Mouse (Mus musculus): ENCODE data around the gene Lrrc8c. TPM values are rescaled to one million over a fixed set of nuclear protein-coding genes. Genes with fewer than 3 reads are reported as not detected.

Gene Lrrc8c
- polyA plus RNA-seq, 1 experiment from 2014 or later, result 11.8 TPM

DNA sequence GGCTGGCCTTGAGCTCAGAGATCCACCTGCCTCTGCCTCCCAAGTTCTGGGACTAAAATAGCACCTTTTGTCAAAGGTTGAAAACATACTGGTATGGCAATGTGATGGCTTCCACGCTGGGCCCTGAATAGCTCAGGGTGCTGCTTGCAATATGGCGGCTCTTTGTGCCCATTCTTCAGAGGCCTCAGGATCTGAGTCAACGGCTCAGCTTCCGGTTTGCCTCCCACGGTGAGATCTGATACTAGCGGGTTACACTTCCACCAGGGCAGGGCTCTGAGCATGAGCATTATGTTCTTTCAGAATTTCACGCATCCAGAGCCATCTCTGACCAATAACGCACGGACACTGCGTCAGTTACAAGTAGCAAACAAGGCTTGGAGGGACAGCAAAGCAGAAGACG is 120.2 kb downstream of the Lrrc8c start:
- Histone ChIP-seq H3K4me3 (ENCODE audit: low read depth, low read length) (no peak overlapping the region), H3K27me3 (replicated peaks; ENCODE audit: control insufficient read depth, insufficient read depth, low read length) (no peaks in the 10 kb centered on the region), H3K9me3 (ENCODE audit: control insufficient read depth) (no peaks in the 10 kb centered on the region), H3K4me2 (replicated peaks; ENCODE audit: low read depth) (no peak overlapping the region), H3K36me3 (ENCODE audit: control insufficient read depth, insufficient read depth) (no peaks in the 10 kb centered on the region), H3K27ac (ENCODE audit: low read depth, low read length) (no peak overlapping the region), H3K9ac (ENCODE audit: low read depth, low read length) (no peak overlapping the region), H3K4me1 (replicated peaks; ENCODE audit: control insufficient read depth, insufficient read depth, low read length) (no peaks in the 10 kb centered on the region)
- ATAC-seq, result no peak
- TF ChIP-seq CTCF (IDR thresholded peaks at IDR 0.05; ENCODE audit: low read depth), result no peak
- 90% methylated on average over 11 of the region's 11 CpGs for WGBS

DNA sequence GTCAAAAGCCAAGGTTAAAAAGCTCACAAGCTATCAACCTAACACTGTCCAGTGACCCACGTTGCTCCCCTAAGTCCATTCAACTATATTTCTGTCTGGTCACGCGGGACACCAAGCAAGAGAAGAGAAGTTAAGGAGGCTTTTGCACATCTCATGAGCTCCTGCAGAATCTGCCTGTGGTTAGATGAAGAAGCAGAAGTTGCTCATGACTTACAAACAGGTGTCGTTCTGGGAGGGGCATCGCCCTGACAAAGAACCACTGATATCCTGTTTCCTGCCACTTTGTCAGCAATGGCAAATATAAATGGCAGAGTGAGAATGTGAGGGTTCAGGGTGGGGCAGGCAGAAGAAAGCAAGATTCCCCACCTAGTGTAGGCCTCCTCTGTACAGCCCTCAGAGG is 123.3 kb downstream of the Lrrc8c start:
- 81% methylated on average over 5 of the region's 5 CpGs for WGBS
- no peak for TF ChIP-seq CTCF (IDR thresholded peaks at IDR 0.05; ENCODE audit: low read depth)
- Histone ChIP-seq H3K4me2 (replicated peaks; ENCODE audit: low read depth) (no peak overlapping the region), H3K27me3 (replicated peaks; ENCODE audit: control insufficient read depth, insufficient read depth, low read length) (no peaks in the 10 kb centered on the region), H3K27ac (ENCODE audit: low read depth, low read length) (no peak overlapping the region), H3K4me1 (replicated peaks; ENCODE audit: control insufficient read depth, insufficient read depth, low read length) (no peaks in the 10 kb centered on the region), H3K9me3 (ENCODE audit: control insufficient read depth) (no peaks in the 10 kb centered on the region), H3K9ac (ENCODE audit: low read depth, low read length) (no peak overlapping the region), H3K4me3 (ENCODE audit: low read depth, low read length) (no peak overlapping the region), H3K36me3 (ENCODE audit: control insufficient read depth, insufficient read depth) (no peaks in the 10 kb centered on the region)
- ATAC-seq, result no peak

DNA sequence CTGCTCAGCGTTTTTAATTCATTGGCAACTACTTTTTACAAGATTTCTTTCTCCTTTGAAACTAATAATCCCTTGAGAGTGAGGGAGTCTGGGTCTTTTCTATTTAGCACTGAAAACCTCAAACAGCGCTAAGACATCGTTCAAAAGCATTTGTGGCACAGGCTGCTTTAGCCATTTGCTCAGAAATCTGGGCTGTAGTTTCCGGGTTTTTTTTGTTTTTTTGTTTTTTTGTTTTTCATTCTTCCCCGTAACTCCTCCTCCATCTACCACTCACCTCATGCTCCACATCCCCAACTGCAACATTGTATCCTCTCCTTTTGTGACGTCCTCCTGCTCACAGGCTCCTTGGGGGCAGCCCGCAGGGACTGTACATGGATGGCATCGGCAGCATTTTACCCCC is 124.1 kb downstream of the Lrrc8c start:
- Histone ChIP-seq H3K36me3 (ENCODE audit: control insufficient read depth, insufficient read depth) (no peaks in the 10 kb centered on the region), H3K4me3 (ENCODE audit: low read depth, low read length) (no peak overlapping the region), H3K4me1 (replicated peaks; ENCODE audit: control insufficient read depth, insufficient read depth, low read length) (no peaks in the 10 kb centered on the region), H3K9me3 (ENCODE audit: control insufficient read depth) (no peaks in the 10 kb centered on the region), H3K27me3 (replicated peaks; ENCODE audit: control insufficient read depth, insufficient read depth, low read length) (no peaks in the 10 kb centered on the region), H3K9ac (ENCODE audit: low read depth, low read length) (no peak overlapping the region), H3K4me2 (replicated peaks; ENCODE audit: low read depth) (no peak overlapping the region), H3K27ac (ENCODE audit: low read depth, low read length) (no peak overlapping the region)
- no peak for ATAC-seq
- no peak for TF ChIP-seq CTCF (IDR thresholded peaks at IDR 0.05; ENCODE audit: low read depth)
- 80% methylated on average over 8 of the region's 8 CpGs for WGBS

DNA sequence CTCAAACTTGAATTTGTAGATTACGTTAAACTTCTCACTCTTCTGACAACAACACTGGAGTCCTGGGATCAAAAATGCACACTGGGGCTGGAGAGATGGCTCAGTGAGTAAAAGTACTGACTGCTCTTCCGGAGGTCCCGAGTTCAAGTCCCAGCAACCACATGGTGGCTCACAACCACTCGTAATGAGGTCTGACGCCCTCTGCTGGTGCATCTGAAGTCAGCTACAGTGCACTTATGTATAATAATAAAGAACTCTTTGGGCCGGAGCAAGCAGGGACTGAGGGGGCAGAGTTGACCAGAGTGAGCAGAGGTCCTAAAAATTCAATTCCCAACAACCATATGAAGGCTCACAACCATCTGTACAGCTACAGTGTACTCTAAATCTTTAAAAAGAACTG is 125.0 kb downstream of the Lrrc8c start:
- H3K27ac ChIP-seq (ENCODE audit: low read depth, low read length), result no peak overlapping the region
- 0 out of 2 replicates have a peak, but pooled peaks have one; percentile 14 for TF ChIP-seq CTCF (IDR thresholded peaks at IDR 0.05; ENCODE audit: low read depth)
- no peak overlapping the region for H3K9ac ChIP-seq (ENCODE audit: low read depth, low read length)
- no peaks in the 10 kb centered on the region for H3K27me3 ChIP-seq (replicated peaks; ENCODE audit: control insufficient read depth, insufficient read depth, low read length)
- H3K4me3 ChIP-seq (ENCODE audit: low read depth, low read length), result no peak overlapping the region
- no peaks in the 10 kb centered on the region for H3K36me3 ChIP-seq (ENCODE audit: control insufficient read depth, insufficient read depth)
- WGBS, result 92% methylated on average over 6 of the region's 6 CpGs
- H3K4me1 ChIP-seq (replicated peaks; ENCODE audit: control insufficient read depth, insufficient read depth, low read length), result no peaks in the 10 kb centered on the region
- H3K4me2 ChIP-seq (replicated peaks; ENCODE audit: low read depth), result no peak overlapping the region
- ATAC-seq, result no peak
- H3K9me3 ChIP-seq (ENCODE audit: control insufficient read depth), result no peaks in the 10 kb centered on the region

DNA sequence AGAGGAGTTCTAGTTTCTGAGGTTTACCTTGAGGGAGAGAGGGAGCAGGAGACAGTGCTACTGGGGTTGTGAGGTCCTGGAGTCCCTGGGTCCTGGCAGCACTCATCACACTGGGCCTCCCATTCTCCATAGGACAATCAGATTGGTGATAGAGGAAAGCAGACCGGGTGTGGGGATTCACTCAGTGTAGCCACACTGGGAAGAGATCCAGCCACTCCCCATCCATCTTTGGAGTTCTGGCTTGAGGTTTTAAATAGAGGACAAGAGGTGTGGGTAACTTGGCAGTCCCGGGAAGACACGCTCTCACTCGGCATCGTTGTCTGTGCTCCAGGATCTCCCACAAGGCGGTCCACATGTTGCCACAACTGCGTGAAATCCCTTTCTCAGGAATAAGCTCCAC is 127.9 kb downstream of the Lrrc8c start:
- TF ChIP-seq CTCF (IDR thresholded peaks at IDR 0.05; ENCODE audit: low read depth), result no peak
- 90% methylated on average over 7 of the region's 7 CpGs for WGBS
- ATAC-seq, result no peak

DNA sequence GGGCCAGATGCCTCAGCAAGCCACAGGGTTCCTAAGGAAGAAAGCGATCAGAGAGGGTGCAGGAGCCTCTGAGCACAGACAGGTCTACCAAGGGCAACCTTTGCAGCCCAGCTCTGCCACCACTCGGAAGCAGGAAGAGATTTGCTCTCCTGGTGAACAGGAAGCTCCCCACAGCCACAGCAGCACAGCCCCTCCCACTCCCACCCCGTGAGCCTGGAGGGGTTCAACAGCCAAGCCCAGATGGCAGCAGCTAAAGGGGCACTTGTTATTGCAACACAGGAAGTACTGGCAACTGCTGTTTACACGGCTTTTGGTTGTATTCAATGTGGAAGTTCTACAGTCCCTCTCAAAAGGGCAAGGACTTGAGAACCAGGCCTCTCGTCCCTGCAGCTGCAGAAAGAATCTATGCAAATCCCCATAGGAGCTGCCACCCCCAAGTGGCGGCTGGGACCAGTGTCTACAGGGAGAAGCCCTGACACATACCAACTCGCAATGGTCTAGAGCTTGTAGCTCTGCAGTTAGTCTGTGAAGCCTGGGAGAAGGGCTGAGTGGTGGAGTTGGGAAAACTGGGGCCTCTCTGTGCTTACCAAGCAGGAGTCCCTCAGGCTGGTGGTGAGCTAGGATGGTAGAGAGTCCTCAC is 129.6 kb downstream of the Lrrc8c start:
- Histone ChIP-seq H3K27me3 (replicated peaks; ENCODE audit: control insufficient read depth, insufficient read depth, low read length) (no peaks in the 10 kb centered on the region), H3K4me1 (replicated peaks; ENCODE audit: control insufficient read depth, insufficient read depth, low read length) (no peaks in the 10 kb centered on the region), H3K4me2 (replicated peaks; ENCODE audit: low read depth) (no peak overlapping the region), H3K9ac (ENCODE audit: low read depth, low read length) (no peak overlapping the region), H3K9me3 (ENCODE audit: control insufficient read depth) (no peaks in the 10 kb centered on the region), H3K36me3 (ENCODE audit: control insufficient read depth, insufficient read depth) (no peaks in the 10 kb centered on the region), H3K27ac (ENCODE audit: low read depth, low read length) (no peak overlapping the region), H3K4me3 (ENCODE audit: low read depth, low read length) (no peak overlapping the region)
- ATAC-seq, result no peak
- TF ChIP-seq CTCF (IDR thresholded peaks at IDR 0.05; ENCODE audit: low read depth), result 0 out of 2 replicates have a peak, but pooled peaks have one; percentile 13
- 44% methylated on average over 7 of the region's 7 CpGs for WGBS

More for the DNA sequence above, 127.9 kb downstream of the Lrrc8c start:
- Histone ChIP-seq H3K9ac (ENCODE audit: low read depth, low read length) (no peak overlapping the region), H3K27me3 (replicated peaks; ENCODE audit: control insufficient read depth, insufficient read depth, low read length) (no peaks in the 10 kb centered on the region), H3K36me3 (ENCODE audit: control insufficient read depth, insufficient read depth) (no peaks in the 10 kb centered on the region), H3K27ac (ENCODE audit: low read depth, low read length) (no peak overlapping the region), H3K4me3 (ENCODE audit: low read depth, low read length) (no peak overlapping the region), H3K9me3 (ENCODE audit: control insufficient read depth) (no peaks in the 10 kb centered on the region), H3K4me2 (replicated peaks; ENCODE audit: low read depth) (no peak overlapping the region), H3K4me1 (replicated peaks; ENCODE audit: control insufficient read depth, insufficient read depth, low read length) (no peaks in the 10 kb centered on the region)
